Mouse (Mus musculus) ES-E14 (cell line): ENCODE data around the gene Rp9.

Source experiments
- CHD2 ChIP-seq: IDR thresholded peaks from 2 replicates; pipeline ENCODE4 v1.6.1; 2014; ENCODE audit warnings: mild to moderate bottlenecking, low read depth, low read length, inconsistent platforms
- HCFC1 ChIP-seq: IDR thresholded peaks from 2 replicates; pipeline ENCODE4 v1.6.1; 2012; ENCODE audit warnings: low read length, inconsistent platforms, borderline replicate concordance; ENCODE audit not compliant: insufficient read depth
- ZNF384 ChIP-seq: IDR thresholded peaks from 2 replicates; pipeline ENCODE4 v1.6.1; 2012; ENCODE audit warnings: low read depth, low read length, inconsistent platforms

DNA sequence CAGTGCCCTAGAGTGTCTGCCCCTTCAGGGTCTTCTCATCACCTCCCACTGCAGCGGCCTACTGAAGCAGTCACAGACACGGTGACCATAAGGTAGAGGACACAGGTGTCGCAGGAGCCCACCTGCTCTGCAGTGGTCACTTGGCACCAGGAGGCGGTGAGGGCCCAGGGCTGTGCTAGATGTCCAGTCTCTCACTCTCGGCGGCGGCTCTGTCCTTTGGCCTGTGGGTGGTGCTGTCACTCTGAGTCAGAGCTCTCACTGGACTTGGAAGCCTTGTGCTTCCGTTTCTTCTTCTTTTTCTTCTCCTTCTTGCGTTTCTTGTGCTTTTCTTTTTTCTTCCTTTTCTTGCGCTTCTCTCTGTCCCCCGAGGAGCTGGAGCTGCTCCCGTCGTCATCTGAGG is 21.1 kb downstream of the Rp9 start:
- TF ChIP-seq CHD2, result no peak
- TF ChIP-seq HCFC1, result no peak
- no peak for TF ChIP-seq ZNF384
